Mouse (Mus musculus): ENCODE results near the gene Ctsq. TPM values are rescaled to one million over a fixed set of nuclear protein-coding genes. Genes with fewer than 3 reads are reported as not detected.
"Not testable (repeated sequence)": the region's sequence is repeated elsewhere in the genome, so short reads cannot be mapped to it uniquely, and the experiment has no call there.

Gene Ctsq
- not detected in 2 replicates for polyA plus RNA-seq (2014; fragmentation: Nextera tagmentation; extraction: Ambion mirVana)

- H3K4me2 ChIP-seq: no peak within 1 kb of the TSS
- peaks cover 4% of the 10 kb centered on the region for H3K9me3 ChIP-seq (ENCODE audit: control insufficient read depth, low read length)
- no peak within 1 kb of the TSS for H3K9ac ChIP-seq (ENCODE audit: low read depth, low read length)
- ATAC-seq (replicated peaks; ENCODE audit: low FRiP score): no peak
- DNase-seq (ENCODE audit: low spot score): no peak
- no peaks in the 10 kb centered on the region for H3K4me1 ChIP-seq (replicated peaks; ENCODE audit: control insufficient read depth, insufficient read depth, low read length)
- H3K4me3 ChIP-seq (ENCODE audit: low read depth, low read length): no peak within 1 kb of the TSS
- H3K36me3 ChIP-seq (ENCODE audit: control insufficient read depth, insufficient read depth, low read length): no peaks in the 10 kb centered on the region
- 50% methylated on average over 3 of the region's 3 CpGs for WGBS
- H3K27ac ChIP-seq (ENCODE audit: low read depth, low read length): no peak within 1 kb of the TSS
- H3K27me3 ChIP-seq (replicated peaks; ENCODE audit: control insufficient read depth, insufficient read depth, low read length): no peaks in the 10 kb centered on the region
These were observed at the start of gene Ctsq for GRCm38 (mm10) chr13:61040531-61040930. TSS of gene Ctsq (minus strand) at chr13:61040631.

GRCm38 (mm10) chr13:61022785-61023184, 17.6 kb downstream of the Ctsq start:
- 59% methylated on average over 3 of the region's 3 CpGs for WGBS
- Histone ChIP-seq H3K9me3 (ENCODE audit: control insufficient read depth, low read length) (no peaks in the 10 kb centered on the region), H3K4me2 (no peak overlapping the region), H3K27ac (ENCODE audit: low read depth, low read length) (no peak overlapping the region), H3K36me3 (ENCODE audit: control insufficient read depth, insufficient read depth, low read length) (no peaks in the 10 kb centered on the region), H3K27me3 (replicated peaks; ENCODE audit: control insufficient read depth, insufficient read depth, low read length) (no peaks in the 10 kb centered on the region), H3K9ac (ENCODE audit: low read depth, low read length) (no peak overlapping the region), H3K4me1 (replicated peaks; ENCODE audit: control insufficient read depth, insufficient read depth, low read length) (no peaks in the 10 kb centered on the region), H3K4me3 (ENCODE audit: low read depth, low read length) (no peak overlapping the region)
- no peak for DNase-seq (ENCODE audit: low spot score)
- ATAC-seq (replicated peaks; ENCODE audit: low FRiP score): no peak

DNA sequence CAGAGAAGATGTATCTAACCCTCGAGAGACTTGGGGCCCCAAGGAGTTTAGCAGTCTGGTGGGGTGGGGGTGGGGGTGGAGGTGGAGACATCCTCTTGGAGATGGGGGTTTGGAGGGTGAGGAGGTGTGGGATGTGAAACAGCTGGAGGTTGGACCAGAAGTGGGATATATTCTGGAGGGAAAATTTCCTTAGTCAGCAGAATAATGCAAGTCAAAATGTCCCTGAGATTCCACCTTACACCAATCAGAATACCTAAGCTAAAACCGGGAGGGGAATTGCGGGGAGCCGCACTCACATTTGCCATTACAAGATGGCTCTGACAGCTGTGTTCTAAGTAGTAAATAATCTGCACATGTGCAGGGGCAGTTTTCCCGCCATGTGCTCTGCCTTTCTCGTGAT, 18.6 kb downstream of the Ctsq start:
- no peaks in the 10 kb centered on the region for H3K27me3 ChIP-seq (replicated peaks; ENCODE audit: control insufficient read depth, insufficient read depth, low read length)
- WGBS: 85% methylated on average over 5 of the region's 6 CpGs
- H3K4me3 ChIP-seq (ENCODE audit: low read depth, low read length): no peak overlapping the region
- DNase-seq (ENCODE audit: low spot score): no peak
- H3K9me3 ChIP-seq (ENCODE audit: control insufficient read depth, low read length): no peaks in the 10 kb centered on the region
- no peaks in the 10 kb centered on the region for H3K4me1 ChIP-seq (replicated peaks; ENCODE audit: control insufficient read depth, insufficient read depth, low read length)
- no peak overlapping the region for H3K9ac ChIP-seq (ENCODE audit: low read depth, low read length)
- H3K4me2 ChIP-seq: no peak overlapping the region
- no peaks in the 10 kb centered on the region for H3K36me3 ChIP-seq (ENCODE audit: control insufficient read depth, insufficient read depth, low read length)
- no peak for ATAC-seq (replicated peaks; ENCODE audit: low FRiP score)
- no peak overlapping the region for H3K27ac ChIP-seq (ENCODE audit: low read depth, low read length)

DNA sequence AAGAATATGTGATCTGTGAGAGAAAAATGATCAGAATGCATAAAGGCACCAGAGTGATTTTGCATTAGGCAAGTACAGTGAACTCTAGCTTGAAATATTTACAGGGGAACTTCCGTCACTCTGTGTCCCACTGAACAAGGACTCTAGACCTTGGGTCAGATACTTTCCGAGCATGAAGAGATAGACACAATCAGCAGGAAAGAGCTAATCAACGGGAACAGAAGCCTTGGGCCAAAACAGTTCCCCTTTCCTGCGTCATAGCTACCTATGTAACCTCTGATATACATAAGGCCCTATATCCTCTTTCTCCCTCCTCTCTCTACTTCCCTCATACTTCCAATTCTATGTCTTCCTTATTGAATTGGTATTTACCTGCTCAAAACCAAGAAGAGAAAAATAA, 30.3 kb downstream of the Ctsq start:
- WGBS: 58% methylated on average over 4 of the region's 4 CpGs
- no peak overlapping the region for H3K4me2 ChIP-seq
- no peak for ATAC-seq (replicated peaks; ENCODE audit: low FRiP score)

GRCm38 (mm10) chr13:61005859-61006258, 34.6 kb downstream of the Ctsq start, which contains the start of gene Ctsj:
TSS of gene Ctsj (minus strand) at chr13:61005959.
- H3K4me3 ChIP-seq (ENCODE audit: low read depth, low read length): no peak within 1 kb of the TSS
- 62% methylated on average over 3 of the region's 3 CpGs for WGBS
- no peaks in the 10 kb centered on the region for H3K36me3 ChIP-seq (ENCODE audit: control insufficient read depth, insufficient read depth, low read length)
- H3K9ac ChIP-seq (ENCODE audit: low read depth, low read length): no peak within 1 kb of the TSS
- no peak within 1 kb of the TSS for H3K4me2 ChIP-seq
- no peaks in the 10 kb centered on the region for H3K4me1 ChIP-seq (replicated peaks; ENCODE audit: control insufficient read depth, insufficient read depth, low read length)
- no peaks in the 10 kb centered on the region for H3K9me3 ChIP-seq (ENCODE audit: control insufficient read depth, low read length)
- no peaks in the 10 kb centered on the region for H3K27me3 ChIP-seq (replicated peaks; ENCODE audit: control insufficient read depth, insufficient read depth, low read length)
- ATAC-seq (replicated peaks; ENCODE audit: low FRiP score) (no peak), DNase-seq (ENCODE audit: low spot score) (no peak)
- H3K27ac ChIP-seq (ENCODE audit: low read depth, low read length): no peak within 1 kb of the TSS

More for the DNA sequence above, 30.3 kb downstream of the Ctsq start:
- Histone ChIP-seq H3K9ac (ENCODE audit: low read depth, low read length) (no peak overlapping the region), H3K4me1 (replicated peaks; ENCODE audit: control insufficient read depth, insufficient read depth, low read length) (no peaks in the 10 kb centered on the region), H3K4me3 (ENCODE audit: low read depth, low read length) (no peak overlapping the region), H3K9me3 (ENCODE audit: control insufficient read depth, low read length) (no peaks in the 10 kb centered on the region), H3K27me3 (replicated peaks; ENCODE audit: control insufficient read depth, insufficient read depth, low read length) (no peaks in the 10 kb centered on the region), H3K36me3 (ENCODE audit: control insufficient read depth, insufficient read depth, low read length) (no peaks in the 10 kb centered on the region), H3K27ac (ENCODE audit: low read depth, low read length) (no peak overlapping the region)
- no peak for DNase-seq (ENCODE audit: low spot score)

GRCm38 (mm10) chr13:60997600-60997999, 42.8 kb downstream of the Ctsq start:
- no peak for ATAC-seq (replicated peaks; ENCODE audit: low FRiP score)
- Histone ChIP-seq H3K4me1 (replicated peaks; ENCODE audit: control insufficient read depth, insufficient read depth, low read length) (no peaks in the 10 kb centered on the region), H3K27ac (ENCODE audit: low read depth, low read length) (no peak overlapping the region), H3K4me3 (ENCODE audit: low read depth, low read length) (no peak overlapping the region), H3K9ac (ENCODE audit: low read depth, low read length) (no peak overlapping the region), H3K36me3 (ENCODE audit: control insufficient read depth, insufficient read depth, low read length) (no peaks in the 10 kb centered on the region), H3K9me3 (ENCODE audit: control insufficient read depth, low read length) (no peaks in the 10 kb centered on the region), H3K27me3 (replicated peaks; ENCODE audit: control insufficient read depth, insufficient read depth, low read length) (no peaks in the 10 kb centered on the region), H3K4me2 (no peak overlapping the region)
- no peak for DNase-seq (ENCODE audit: low spot score)
- 38% methylated on average over 2 of the region's 2 CpGs for WGBS

GRCm38 (mm10) chr13:60986915-60987314, 53.5 kb downstream of the Ctsq start:
- H3K9me3 ChIP-seq (ENCODE audit: control insufficient read depth, low read length): not testable (repeated sequence)
- WGBS: 77% methylated on average over 5 of the region's 5 CpGs

More at GRCm38 (mm10) chr13:60986915-60987314, 53.5 kb downstream of the Ctsq start:
- not testable (repeated sequence) for H3K4me3 ChIP-seq (ENCODE audit: low read depth, low read length); H3K27me3 ChIP-seq (replicated peaks; ENCODE audit: control insufficient read depth, insufficient read depth, low read length); ATAC-seq (replicated peaks; ENCODE audit: low FRiP score); H3K4me1 ChIP-seq (replicated peaks; ENCODE audit: control insufficient read depth, insufficient read depth, low read length); H3K4me2 ChIP-seq; H3K36me3 ChIP-seq (ENCODE audit: control insufficient read depth, insufficient read depth, low read length); H3K27ac ChIP-seq (ENCODE audit: low read depth, low read length); DNase-seq (ENCODE audit: low spot score); H3K9ac ChIP-seq (ENCODE audit: low read depth, low read length)

Other genes with a start within 250 kb of the Ctsq start
- gene Ctsll3, start 237.8 kb downstream of the Ctsq start, polyA plus RNA-seq (2014; fragmentation: Nextera tagmentation; extraction: Ambion mirVana): not detected in 2 replicates
- 0.18 TPM in 1 of 2 replicates, not detected in the other for gene 4930486L24Rik, start 176.2 kb downstream of the Ctsq start, polyA plus RNA-seq (2014; fragmentation: Nextera tagmentation; extraction: Ambion mirVana)
- 0.16 and 0.34 TPM in 2 replicates for gene Gm49392, start 143.7 kb downstream of the Ctsq start, polyA plus RNA-seq (2014; fragmentation: Nextera tagmentation; extraction: Ambion mirVana)
- gene Ctla2b, start 143.2 kb downstream of the Ctsq start, polyA plus RNA-seq (2014; fragmentation: Nextera tagmentation; extraction: Ambion mirVana): 7.2 and 7.8 TPM in 2 replicates
- not detected in 2 replicates for gene Tpbpb, start 135.8 kb downstream of the Ctsq start, polyA plus RNA-seq (2014; fragmentation: Nextera tagmentation; extraction: Ambion mirVana)
- gene Gm49393, start 105.0 kb downstream of the Ctsq start, polyA plus RNA-seq (2014; fragmentation: Nextera tagmentation; extraction: Ambion mirVana): not detected in 2 replicates
- 2.5 and 2.8 TPM in 2 replicates for gene Gm49391, start 104.1 kb downstream of the Ctsq start, polyA plus RNA-seq (2014; fragmentation: Nextera tagmentation; extraction: Ambion mirVana)
- 44.5 and 46.4 TPM in 2 replicates for gene Ctla2a, start 104.0 kb downstream of the Ctsq start, polyA plus RNA-seq (2014; fragmentation: Nextera tagmentation; extraction: Ambion mirVana)
- gene Tpbpa, start 98.6 kb downstream of the Ctsq start, polyA plus RNA-seq (2014; fragmentation: Nextera tagmentation; extraction: Ambion mirVana): not detected in 2 replicates
- not detected in 2 replicates for gene Ctsj, start 34.7 kb downstream of the Ctsq start, polyA plus RNA-seq (2014; fragmentation: Nextera tagmentation; extraction: Ambion mirVana)
- not detected in 2 replicates for gene Ctsr, start 123.6 kb upstream of the Ctsq start, polyA plus RNA-seq (2014; fragmentation: Nextera tagmentation; extraction: Ambion mirVana)
- gene Cts6, start 162.8 kb upstream of the Ctsq start, polyA plus RNA-seq (2014; fragmentation: Nextera tagmentation; extraction: Ambion mirVana): not detected in 2 replicates
- gene Cts8, start 214.7 kb upstream of the Ctsq start, polyA plus RNA-seq (2014; fragmentation: Nextera tagmentation; extraction: Ambion mirVana): not detected in 2 replicates
- not detected in 2 replicates for gene Gm49398, start 248.2 kb upstream of the Ctsq start, polyA plus RNA-seq (2014; fragmentation: Nextera tagmentation; extraction: Ambion mirVana)

All from liver, embryonic 11.5 days (tissue).